Mouse (Mus musculus): ENCODE measurements around the gene Tmem139.

The Tmem139 gene

GRCm38 (mm10) chr6:42282865-42283528 is 21.2 kb downstream of the Tmem139 start:
- DNase-seq (ENCODE audit: low spot score): no peak

GRCm38 (mm10) chr6:42286448-42286847 is 24.7 kb downstream of the Tmem139 start, which contains the start of gene Clcn1:
Gene Clcn1 (plus strand): TSS chr6:42286685.
- no peak for DNase-seq (ENCODE audit: low spot score)

- DNase-seq (ENCODE audit: low spot score): no peak
Measured at GRCm38 (mm10) chr6:42287562-42287961, 25.8 kb downstream of the Tmem139 start.

GRCm38 (mm10) chr6:42293327-42293726 is 31.6 kb downstream of the Tmem139 start:
- DNase-seq (ENCODE audit: low spot score): no peak

- no peak for DNase-seq (ENCODE audit: low spot score)
Measured at GRCm38 (mm10) chr6:42295549-42296094, 33.9 kb downstream of the Tmem139 start.

GRCm38 (mm10) chr6:42299362-42299761 is 37.6 kb downstream of the Tmem139 start:
- no peak for DNase-seq (ENCODE audit: low spot score)

- DNase-seq (ENCODE audit: low spot score): no peak
Measured at GRCm38 (mm10) chr6:42309816-42310378, 48.1 kb downstream of the Tmem139 start.

- no peak for DNase-seq (ENCODE audit: low spot score)
Measured at GRCm38 (mm10) chr6:42310427-42311053, 48.8 kb downstream of the Tmem139 start.
